Mouse (Mus musculus) intestine, postnatal 0 days (tissue): Measurements from ENCODE around the gene Kxd1. TPM values are rescaled to one million over a fixed set of nuclear protein-coding genes. Genes with fewer than 3 reads are reported as not detected.

ENCODE experiments used
- ATAC-seq: fragments of 200-750 bp; cut with Nextera tagmentation; 2 replicates; pipeline ENCODE4 v1.8.0; 2017; ENCODE audit warnings: mild to moderate bottlenecking, moderate TSS enrichment, moderate library complexity
- H3K27ac ChIP-seq: fragments of 300-500 bp; sonication (generic); 2 replicates; pipeline ENCODE4 v1.5.1; 2014; ENCODE audit warnings: mild to moderate bottlenecking, low read depth, low read length, moderate library complexity
- H3K27me3 ChIP-seq: fragments of 300-500 bp; sonication (generic); replicated peaks from 2 replicates; pipeline ENCODE4 v1.6.1; 2014; ENCODE audit warnings: low read length, mixed read lengths; ENCODE audit not compliant: control insufficient read depth, insufficient read depth
- H3K36me3 ChIP-seq: fragments of 300-500 bp; sonication (generic); 2 replicates; pipeline ENCODE4 v1.6.1; 2014; ENCODE audit warnings: mild to moderate bottlenecking, moderate library complexity; ENCODE audit not compliant: control insufficient read depth, insufficient read depth
- H3K4me1 ChIP-seq: fragments of 300-500 bp; sonication (generic); replicated peaks from 2 replicates; pipeline ENCODE4 v1.6.1; 2014; ENCODE audit warnings: antibody characterized with exemption, low read length, mixed read lengths; ENCODE audit not compliant: control insufficient read depth, insufficient read depth
- H3K4me2 ChIP-seq: fragments of 300-500 bp; sonication (generic); replicated peaks from 2 replicates; pipeline ENCODE4 v1.6.1; 2014; ENCODE audit warnings: low read depth, mild to moderate bottlenecking, moderate library complexity
- H3K4me3 ChIP-seq: fragments of 300-500 bp; sonication (generic); 2 replicates; pipeline ENCODE4 v1.5.1; 2014; ENCODE audit warnings: low read depth, low read length
- H3K9ac ChIP-seq: fragments of 300-500 bp; sonication (generic); 2 replicates; pipeline ENCODE4 v1.6.1; 2014; ENCODE audit warnings: mild to moderate bottlenecking, low read depth, low read length
- H3K9me3 ChIP-seq: fragments of 300-500 bp; sonication (generic); 2 replicates; pipeline ENCODE4 v1.6.1; 2016; ENCODE audit warnings: mixed run types; ENCODE audit not compliant: control insufficient read depth
- CTCF ChIP-seq: sonication (generic); IDR thresholded peaks from 2 replicates; pipeline ENCODE4 v1.5.1; 2016; ENCODE audit warnings: low read depth, mild to moderate bottlenecking, control low read depth, antibody characterized with exemption, moderate library complexity
- WGBS: fragments of 180-500 bp; shearing (Covaris S2); extraction: QIAGEN DNeasy Blood & Tissue Kit; methylation state at CpG from one replicate; pipeline ENCODE4 v1.1.7; 2014; 5-methylcytosine and 5-hydroxymethylcytosine counted together
- polyA plus RNA-seq: library from polyadenylated mRNA; unstranded; fragments of >200 nt; fragmentation: Nextera tagmentation; extraction: Ambion mirVana; gene quantifications from 2 replicates; pipeline ENCODE4 v1.2.1, GENCODE M21; 2015

Kxd1 gene
- polyA plus RNA-seq, 1 experiment from 2014 or later: 46.4 TPM

DNA sequence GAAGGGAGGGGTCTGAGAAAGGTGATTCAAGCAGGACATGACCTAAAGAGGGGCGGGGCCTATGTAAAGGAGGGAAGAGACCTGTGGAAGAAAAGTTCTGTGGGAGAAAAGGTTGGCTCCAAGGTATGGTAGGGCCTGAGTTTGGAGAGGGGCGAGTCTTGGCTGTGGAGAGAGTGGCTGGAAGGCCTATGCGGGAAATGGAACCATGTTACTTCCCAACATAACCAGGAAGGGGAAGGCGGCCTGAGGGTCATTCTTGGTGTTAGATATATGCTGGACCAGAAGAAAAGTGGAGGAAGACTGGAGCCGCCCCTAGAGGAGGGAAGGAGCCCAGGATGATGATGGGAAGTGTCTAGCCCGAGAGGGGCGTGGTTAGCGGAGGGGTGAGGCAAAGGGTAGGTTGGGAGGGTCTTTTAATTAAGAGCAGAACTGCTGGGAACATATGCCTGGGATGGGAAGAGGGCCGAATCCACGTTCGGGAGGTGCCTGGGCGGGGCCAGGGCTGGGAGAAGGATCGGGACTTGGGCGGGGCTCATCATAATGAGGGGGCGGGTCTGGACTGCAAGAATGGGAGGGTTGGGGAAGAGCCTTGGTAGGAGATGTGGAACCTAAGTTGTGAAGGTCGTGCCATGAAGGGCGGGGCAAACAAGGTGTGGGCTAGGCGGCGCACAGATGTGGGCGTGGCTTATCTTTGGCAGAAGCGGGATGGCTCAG lies 50.3 kb downstream of the Kxd1 start:
- Histone ChIP-seq H3K4me2 (peak overlapping the region; percentile 86), H3K27me3 (no peaks in the 10 kb centered on the region), H3K9ac (no peak overlapping the region), H3K4me3 (peak overlapping the region; percentile 71), H3K36me3 (no peaks in the 10 kb centered on the region), H3K9me3 (no peaks in the 10 kb centered on the region), H3K4me1 (peaks cover 6% of the 10 kb centered on the region; the same call in 1 of the 2 replicates), H3K27ac (peak overlapping the region; percentile 66)
- peak; percentile 40 for ATAC-seq
- 3% methylated on average over 21 of the region's 21 CpGs for WGBS
- TF ChIP-seq CTCF: no peak

DNA sequence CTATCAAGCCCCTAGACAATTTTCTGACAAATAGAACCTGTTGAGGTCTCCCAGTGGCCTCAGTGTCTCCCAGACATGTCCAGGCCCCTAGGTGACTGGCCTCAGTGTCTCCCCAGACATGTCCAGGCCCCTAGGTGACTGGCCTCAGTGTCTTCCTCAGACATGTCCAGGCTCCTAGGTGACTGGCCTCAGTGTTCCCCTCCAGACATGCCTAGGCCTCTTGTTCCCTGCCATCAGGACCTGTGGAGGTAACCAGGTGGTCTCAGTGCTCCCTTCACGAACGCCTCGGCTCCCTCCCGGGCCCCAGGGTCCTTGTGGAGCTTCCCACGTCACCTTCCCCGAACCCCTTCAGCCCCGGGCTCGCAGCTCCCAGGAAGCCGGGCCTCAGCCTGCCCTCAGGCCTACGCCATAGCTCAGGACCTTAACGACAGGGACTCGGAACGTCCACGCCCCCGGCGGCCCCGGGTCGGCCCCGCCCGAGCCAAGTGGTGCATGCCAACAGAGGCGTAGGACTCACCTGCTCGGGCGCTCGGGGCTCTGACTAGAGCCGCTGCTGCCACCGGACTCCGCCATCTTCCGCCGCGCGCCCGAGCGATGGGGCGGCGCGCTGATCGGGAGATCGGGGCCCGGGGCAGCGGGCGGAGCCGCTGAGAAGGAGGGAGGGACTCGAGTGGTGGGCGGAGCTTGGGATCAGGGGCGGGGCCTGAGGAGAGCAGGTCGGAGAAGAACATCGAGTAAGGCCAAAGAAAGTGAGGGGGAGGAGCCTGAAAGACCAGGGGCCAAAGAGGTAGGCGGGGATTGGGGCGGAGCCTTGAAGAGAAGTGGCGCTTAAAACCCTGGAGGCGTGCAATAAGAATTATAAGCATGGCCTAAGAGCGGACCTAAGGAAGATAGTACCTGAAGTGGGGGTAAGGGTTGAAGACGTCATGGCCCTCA lies 51.2 kb downstream of the Kxd1 start, which contains the start of gene Klhl26:
Klhl26 (minus strand) TSS at position 636 of the 936 bp plus-strand sequence.
- ATAC-seq: peak; percentile 90
- H3K4me3 ChIP-seq: peak within 1 kb of the TSS; percentile 71
- H3K9ac ChIP-seq: peak within 1 kb of the TSS; percentile 85
- TF ChIP-seq CTCF: no peak
- no peaks in the 10 kb centered on the region for H3K36me3 ChIP-seq
- H3K4me1 ChIP-seq: peaks cover 6% of the 10 kb centered on the region; the same call in 1 of the 2 replicates
- WGBS: under 1% methylated on average over 53 of the region's 53 CpGs
- H3K27ac ChIP-seq: peak within 1 kb of the TSS; percentile 86
- H3K27me3 ChIP-seq: no peaks in the 10 kb centered on the region
- H3K9me3 ChIP-seq: no peaks in the 10 kb centered on the region
- peak within 1 kb of the TSS; percentile 86 for H3K4me2 ChIP-seq

DNA sequence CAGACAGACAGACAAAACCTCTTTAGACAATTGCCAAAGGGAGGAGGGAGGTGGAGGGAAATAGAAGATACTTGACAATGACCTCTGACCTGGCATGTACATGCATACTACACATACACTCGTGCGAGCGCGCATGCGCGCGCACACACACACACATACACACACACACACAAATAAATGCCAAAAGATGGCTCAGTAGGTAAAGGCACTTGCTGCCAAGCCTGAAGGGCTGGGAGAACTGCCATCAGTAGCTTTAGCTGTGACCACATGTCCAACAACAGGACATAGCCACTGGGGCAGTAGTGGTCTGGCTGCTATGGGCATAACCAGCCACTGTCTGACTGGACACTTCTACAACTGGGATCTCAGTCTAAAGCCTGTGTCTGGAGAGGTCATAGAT lies 55.9 kb downstream of the Kxd1 start:
- H3K27me3 ChIP-seq: no peaks in the 10 kb centered on the region
- ATAC-seq: no peak
- no peak overlapping the region for H3K27ac ChIP-seq
- no peaks in the 10 kb centered on the region; the same call in 1 of the 2 replicates for H3K36me3 ChIP-seq
- no peak overlapping the region for H3K4me3 ChIP-seq
- H3K4me2 ChIP-seq: no peak overlapping the region
- H3K4me1 ChIP-seq: peaks cover 5% of the 10 kb centered on the region
- H3K9me3 ChIP-seq: no peaks in the 10 kb centered on the region
- 92% methylated on average over 7 of the region's 7 CpGs for WGBS
- TF ChIP-seq CTCF: no peak
- H3K9ac ChIP-seq: no peak overlapping the region

DNA sequence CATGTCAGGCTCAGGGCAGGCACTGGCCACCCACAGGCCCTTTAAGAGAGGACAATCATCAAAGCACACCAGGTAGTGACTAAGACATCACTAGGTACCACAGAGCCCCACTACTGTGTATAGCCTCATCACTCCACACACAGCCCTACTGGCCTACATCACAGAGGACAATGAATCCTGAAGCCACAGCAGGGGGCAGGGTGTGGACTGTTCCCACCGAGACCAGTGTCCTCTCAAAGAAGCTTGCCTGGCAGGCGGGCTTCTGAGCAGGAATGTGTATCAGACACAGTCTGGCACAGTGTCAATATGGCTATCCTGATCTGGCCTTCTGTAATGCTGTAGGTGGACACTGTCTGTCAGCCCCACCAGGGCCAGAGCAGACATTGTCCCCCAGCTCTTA lies 57.8 kb downstream of the Kxd1 start:
- H3K27me3 ChIP-seq: no peaks in the 10 kb centered on the region
- H3K27ac ChIP-seq: peak overlapping the region; percentile 60; the same call in 1 of the 2 replicates
- no peaks in the 10 kb centered on the region for H3K9me3 ChIP-seq
- WGBS: 63% methylated on average over 2 of the region's 2 CpGs
- TF ChIP-seq CTCF: 0 out of 2 replicates have a peak, but pooled peaks have one; percentile 6
- peaks cover 7% of the 10 kb centered on the region; the same call in 1 of the 2 replicates for H3K36me3 ChIP-seq
- H3K9ac ChIP-seq: no peak overlapping the region
- H3K4me2 ChIP-seq: peak overlapping the region; percentile 37
- H3K4me3 ChIP-seq: no peak overlapping the region
- peaks cover 5% of the 10 kb centered on the region for H3K4me1 ChIP-seq
- no peak for ATAC-seq

DNA sequence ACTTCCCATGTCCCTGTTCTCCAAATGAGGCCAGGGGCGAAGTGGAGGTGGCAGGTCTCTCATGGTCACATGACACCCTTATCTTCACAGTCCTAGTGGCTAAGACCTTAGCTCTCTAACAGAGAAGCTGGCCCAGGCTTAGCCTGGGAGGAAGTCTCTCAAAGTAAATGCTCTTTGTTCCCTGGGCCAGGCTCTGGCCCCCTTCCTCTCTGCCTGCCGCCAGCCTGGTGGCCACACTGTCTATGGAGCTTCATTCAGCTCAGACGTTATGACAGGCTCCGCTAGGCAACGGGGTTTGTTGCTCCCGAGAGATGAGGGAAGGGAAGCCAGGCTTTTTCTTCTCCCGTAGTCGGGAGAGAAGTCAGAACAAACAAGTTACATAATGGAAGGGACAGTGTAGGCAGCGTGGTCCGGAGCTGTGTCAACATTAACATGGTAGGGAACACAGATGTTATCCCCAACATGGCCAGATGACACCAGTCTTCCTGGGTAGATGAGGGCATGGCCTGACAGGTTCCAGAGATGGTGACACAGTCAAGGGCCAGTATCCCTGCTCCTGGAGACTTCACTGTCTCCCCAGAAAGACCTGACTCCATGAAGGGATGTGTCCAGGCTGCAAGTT lies 58.4 kb downstream of the Kxd1 start:
- Histone ChIP-seq H3K9me3 (no peaks in the 10 kb centered on the region), H3K4me2 (peak overlapping the region; percentile 37), H3K27me3 (no peaks in the 10 kb centered on the region), H3K4me1 (peaks cover 5% of the 10 kb centered on the region), H3K4me3 (no peak overlapping the region), H3K9ac (no peak overlapping the region), H3K27ac (peak overlapping the region; percentile 60), H3K36me3 (peaks cover 7% of the 10 kb centered on the region; the same call in 1 of the 2 replicates)
- 28% methylated on average over 10 of the region's 10 CpGs for WGBS
- no peak for TF ChIP-seq CTCF
- ATAC-seq: peak; percentile 71
